Mouse (Mus musculus): ENCODE results near the gene Eml3.

DNA sequence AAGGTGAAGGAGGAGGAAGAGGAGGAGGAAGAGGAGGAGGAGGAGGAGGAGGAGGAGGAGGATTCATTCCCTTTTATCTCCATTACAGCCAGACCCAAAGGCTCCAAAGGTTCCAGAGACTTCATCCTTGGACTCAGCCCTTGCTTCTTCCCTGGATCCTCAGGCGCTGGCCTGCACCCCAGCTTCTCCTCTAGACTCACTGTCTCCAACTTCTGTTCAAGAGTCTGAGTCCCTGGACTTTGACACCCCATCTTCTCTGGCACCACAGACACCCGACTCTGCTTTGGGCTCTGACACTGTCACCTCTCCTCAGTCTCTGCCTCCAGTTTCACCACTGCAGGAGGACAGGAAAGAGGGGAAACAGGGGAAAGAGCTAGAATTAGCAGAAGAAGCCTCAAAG lies 32.9 kb downstream of the Eml3 start:
- TF ChIP-seq CTCF (IDR thresholded peaks at IDR 0.05; ENCODE audit: low read depth, low read length) (no peak), POLR2A (IDR thresholded peaks at IDR 0.05; ENCODE audit: extremely low read depth, insufficient read depth, low read length) (no peak)

All from liver, adult 2 months (tissue).